8 mouse cellular contexts compared by ENCODE assay signal in genomic region chr14:21498361-21498996, GRCm38 (mm10). TPM values are rescaled to one million over a fixed set of nuclear protein-coding genes. Genes with fewer than 3 reads are reported as not detected.
DNase-seq lines count a peak whose midpoint lies in the region; ATAC-seq lines count a peak whose summit lies in the region.

No protein-coding gene starts in this region.

- 4% methylated on average over 7 of the region's 7 CpGs for WGBS in kidney, embryonic 15.5 days
- WGBS in forebrain, embryonic 11.5 days, result 3% methylated on average over 7 of the region's 7 CpGs
- 6% methylated on average over 7 of the region's 7 CpGs for WGBS in liver, embryonic 15.5 days (ENCODE audit: insufficient replicate concordance)

- peak overlapping the region; percentile 89 for H3K4me2 ChIP-seq in kidney, embryonic 15.5 days
- H3K4me2 ChIP-seq in forebrain, embryonic 11.5 days (ENCODE audit: low read depth, low read length, severe bottlenecking), result peak overlapping the region; percentile 74
- H3K4me2 ChIP-seq in liver, embryonic 15.5 days, result peak overlapping the region; percentile 100

- H3K4me3 ChIP-seq in kidney, embryonic 15.5 days (replicated peaks), result peak overlapping the region; percentile 89
- peak overlapping the region; percentile 94 for H3K4me3 ChIP-seq in forebrain, embryonic 11.5 days (ENCODE audit: low read depth, low read length)
- H3K4me3 ChIP-seq in liver, embryonic 15.5 days (replicated peaks), result peak overlapping the region; percentile 92; the same call in 1 of the 2 replicates

- H3K9me3 ChIP-seq in kidney, embryonic 15.5 days (replicated peaks), result no peaks in the 10 kb centered on the region
- no peaks in the 10 kb centered on the region for H3K9me3 ChIP-seq in forebrain, embryonic 11.5 days (ENCODE audit: control insufficient read depth, low read length)
- no peaks in the 10 kb centered on the region for H3K9me3 ChIP-seq in liver, embryonic 15.5 days (replicated peaks)

- peak overlapping the region; percentile 90 for H3K9ac ChIP-seq in kidney, embryonic 15.5 days
- peak overlapping the region; percentile 98 for H3K9ac ChIP-seq in forebrain, embryonic 11.5 days (ENCODE audit: low read length)
- no peak overlapping the region for H3K9ac ChIP-seq in liver, embryonic 15.5 days

- H3K27me3 ChIP-seq in kidney, embryonic 15.5 days, result no peaks in the 10 kb centered on the region
- H3K27me3 ChIP-seq in forebrain, embryonic 11.5 days (ENCODE audit: control insufficient read depth, insufficient read depth, low read length), result no peaks in the 10 kb centered on the region
- H3K27me3 ChIP-seq in liver, embryonic 15.5 days, result peaks cover 21% of the 10 kb centered on the region

- peak overlapping the region; percentile 96 for H3K27ac ChIP-seq in kidney, embryonic 15.5 days
- peak overlapping the region; percentile 99 for H3K27ac ChIP-seq in forebrain, embryonic 11.5 days (ENCODE audit: low read depth, low read length)
- H3K27ac ChIP-seq in liver, embryonic 15.5 days (replicated peaks), result no peak overlapping the region

- H3K4me1 ChIP-seq in kidney, embryonic 15.5 days, result peaks cover 36% of the 10 kb centered on the region
- H3K4me1 ChIP-seq in forebrain, embryonic 11.5 days (replicated peaks; ENCODE audit: control insufficient read depth, insufficient read depth, low read length), result peaks cover 3% of the 10 kb centered on the region; the same call in 1 of the 2 replicates
- H3K4me1 ChIP-seq in liver, embryonic 15.5 days (replicated peaks), result peaks cover 44% of the 10 kb centered on the region

- no peak for ATAC-seq in kidney, embryonic 15.5 days (replicated peaks; ENCODE audit: low FRiP score)
- ATAC-seq in forebrain, embryonic 11.5 days (replicated peaks; ENCODE audit: low FRiP score), result no peak
- no peak for ATAC-seq in liver, embryonic 15.5 days (ENCODE audit: insufficient read depth)
- ATAC-seq in granulocyte monocyte progenitor cell, adult 5-6 weeks (replicated peaks; ENCODE audit: poor library complexity, severe bottlenecking), result no peak

- DNase-seq in kidney, adult 8-10 months, result no peak
- DNase-seq in R1 (ENCODE audit: low read depth, low spot score), result peak; percentile 49
- peak; percentile 57 for DNase-seq in forebrain, embryonic 11.5 days (ENCODE audit: low spot score)
- no peak for DNase-seq in spleen, postnatal 36 days (ENCODE audit: low spot score in 2 of 2)
- DNase-seq in frontal cortex, postnatal 25 days (ENCODE audit: low spot score in 2 of 2), result no peak

- H3K36me3 ChIP-seq in kidney, embryonic 15.5 days, result no peaks in the 10 kb centered on the region
- H3K36me3 ChIP-seq in forebrain, embryonic 11.5 days (ENCODE audit: control insufficient read depth, insufficient read depth, low read length), result no peaks in the 10 kb centered on the region
- no peaks in the 10 kb centered on the region for H3K36me3 ChIP-seq in liver, embryonic 15.5 days (replicated peaks)

RNA-seq across cellular contexts. Expression of gene Kat6b, which starts 17.2 kb away (rescaled TPM):
- polyA plus RNA-seq in kidney, embryonic 15.5 days (2015; fragmentation: Nextera tagmentation; extraction: Ambion mirVana), result 13.8 and 15.7 TPM in 2 replicates
- polyA plus RNA-seq in forebrain, embryonic 11.5 days (2014; fragmentation: Nextera tagmentation; extraction: Ambion mirVana), result 33.1 and 34.5 TPM in 2 replicates
- 1.3 and 1.5 TPM in 2 replicates for polyA plus RNA-seq in liver, embryonic 15.5 days (2015; fragmentation: Nextera tagmentation; extraction: Ambion mirVana)
- 12.7 and 13.3 TPM in 2 replicates for total RNA-seq in granulocyte monocyte progenitor cell, adult 5-6 weeks (2014; fragmentation: Nextera tagmentation)
- total RNA-seq in granulocyte monocyte progenitor cell, adult 5-6 weeks (2017), result 6.3 and 7.2 TPM in 2 replicates

Comparison
In these comparisons a context has a peak if more than half of its experiments do, and no peak if none do; other contexts are left out.
1. DNase-seq: peak in R1 (single experiment) and forebrain, embryonic 11.5 days (single experiment); none in kidney, adult 8-10 months (0 of 2), spleen, postnatal 36 days (0 of 2) and frontal cortex, postnatal 25 days (0 of 2).
2. Peak in every context shown above with its lines, with median percentiles within 50 percentile points of each other: H3K4me2 ChIP-seq and H3K4me3 ChIP-seq.